Mouse (Mus musculus) small intestine, adult 2 months (tissue): Measurements from ENCODE around the gene Git2. TPM values are rescaled to one million over a fixed set of nuclear protein-coding genes. Genes with fewer than 3 reads are reported as not detected.

Experiments used
- H3K27ac ChIP-seq: fragments of 200-500 bp; 2 replicates; pipeline ENCODE4 v1.5.1; 2012; ENCODE audit warnings: low read depth, low read length, control low read depth, inconsistent platforms; ENCODE audit not compliant: insufficient read depth
- H3K27me3 ChIP-seq: fragments of 200-500 bp; 2 replicates; pipeline ENCODE4 v1.6.1; 2012; ENCODE audit warnings: mild to moderate bottlenecking, moderate library complexity, low read length, inconsistent platforms; ENCODE audit not compliant: control insufficient read depth, insufficient read depth
- H3K36me3 ChIP-seq: fragments of 200-500 bp; 2 replicates; pipeline ENCODE4 v1.6.1; 2012; ENCODE audit warnings: mild to moderate bottlenecking, low read length, control low read depth, inconsistent platforms; ENCODE audit not compliant: control insufficient read depth, insufficient read depth
- H3K4me1 ChIP-seq: fragments of 200-500 bp; 2 replicates; pipeline ENCODE4 v1.6.1; 2012; ENCODE audit warnings: low read length, inconsistent platforms, mixed read lengths; ENCODE audit not compliant: control insufficient read depth, insufficient read depth, insufficient read length
- H3K4me3 ChIP-seq: fragments of 200-500 bp; 2 replicates; pipeline ENCODE4 v1.5.1; 2012; ENCODE audit warnings: low read depth, mild to moderate bottlenecking, control low read depth, inconsistent platforms, low read length, moderate library complexity
- CTCF ChIP-seq: fragments of 200-500 bp; IDR thresholded peaks from 2 replicates; pipeline ENCODE4 v1.5.1; 2012; ENCODE audit warnings: low read depth, mild to moderate bottlenecking, control low read depth, inconsistent platforms, low read length, moderate library complexity, mixed read lengths; ENCODE audit not compliant: insufficient replicate concordance, insufficient read length; ENCODE audit errors: extremely low read depth
- POLR2A ChIP-seq: fragments of 200-500 bp; IDR thresholded peaks from 2 replicates; pipeline ENCODE4 v1.6.1; 2012; ENCODE audit warnings: low read depth, mild to moderate bottlenecking, control low read depth, inconsistent platforms, low read length, moderate library complexity
- WGBS: fragments of 180-500 bp; shearing (Covaris S2); methylation state at CpG from one replicate; pipeline ENCODE4 v1.1.7; 2018; 5-methylcytosine and 5-hydroxymethylcytosine counted together
- polyA plus RNA-seq: library from polyadenylated mRNA; depleted of rRNA; stranded (reverse); fragments of >200 nt; gene quantifications from 2 replicates; pipeline ENCODE4 v1.2.3, GENCODE M21; 2012

Gene Git2
- polyA plus RNA-seq, 1 experiment, result 25.1 TPM

GRCm38 (mm10) chr5:114696939-114697338, 78.4 kb downstream of the Git2 start:
- H3K36me3 ChIP-seq, result no peaks in the 10 kb centered on the region
- H3K4me3 ChIP-seq, result no peak overlapping the region
- no peaks in the 10 kb centered on the region for H3K27me3 ChIP-seq
- TF ChIP-seq CTCF, result no peak
- no peak for TF ChIP-seq POLR2A
- no peaks in the 10 kb centered on the region for H3K4me1 ChIP-seq
- no peak overlapping the region for H3K27ac ChIP-seq
- 75% methylated on average over 17 of the region's 17 CpGs for WGBS

DNA sequence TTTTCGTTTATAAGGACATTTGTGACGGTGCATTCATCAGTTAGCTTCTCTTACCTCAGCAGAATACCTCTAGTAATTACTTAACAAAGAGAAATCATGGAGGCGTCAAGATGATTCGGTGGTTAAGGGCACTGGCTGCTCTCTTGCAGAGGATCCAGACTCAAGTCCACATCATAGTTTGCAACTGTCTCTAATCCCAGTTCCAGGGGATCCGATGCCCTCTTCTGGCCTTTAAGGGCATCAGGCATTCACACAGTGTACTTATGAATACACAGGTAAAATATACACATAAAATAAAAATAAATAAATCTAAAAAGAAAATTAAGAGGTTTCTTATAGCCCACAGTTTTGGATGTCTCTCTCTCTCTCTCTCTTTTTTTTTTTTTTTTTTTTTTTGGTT, 79.5 kb downstream of the Git2 start:
- WGBS, result 60% methylated on average over 5 of the region's 5 CpGs

GRCm38 (mm10) chr5:114690633-114691567, 84.4 kb downstream of the Git2 start, which contains the start of gene Gltp:
Gltp (minus strand) TSS chr5:114690984.
- peak within 1 kb of the TSS; percentile 75 for H3K27ac ChIP-seq
- WGBS, result 6% methylated on average over 62 of the region's 75 CpGs
- H3K27me3 ChIP-seq, result no peaks in the 10 kb centered on the region
- peaks cover 27% of the 10 kb centered on the region for H3K4me1 ChIP-seq
- H3K4me3 ChIP-seq, result peak within 1 kb of the TSS; percentile 91
- no peak for TF ChIP-seq CTCF
- TF ChIP-seq POLR2A, result peak; percentile 55; the same call in 1 of the 2 replicates
- H3K36me3 ChIP-seq, result no peaks in the 10 kb centered on the region

More for the DNA sequence above, 79.5 kb downstream of the Git2 start:
- Histone ChIP-seq H3K4me1 (peaks cover 2% of the 10 kb centered on the region), H3K4me3 (no peak overlapping the region), H3K27me3 (no peaks in the 10 kb centered on the region), H3K36me3 (no peaks in the 10 kb centered on the region), H3K27ac (no peak overlapping the region)
- TF ChIP-seq POLR2A (no peak), CTCF (no peak)

GRCm38 (mm10) chr5:114689700-114690366, 85.5 kb downstream of the Git2 start:
- H3K4me3 ChIP-seq, result peak overlapping the region; percentile 91
- peak; percentile 19 for TF ChIP-seq POLR2A
- no peak for TF ChIP-seq CTCF
- no peaks in the 10 kb centered on the region for H3K27me3 ChIP-seq
- WGBS, result 11% methylated on average over 16 of the region's 16 CpGs
- H3K27ac ChIP-seq, result peak overlapping the region; percentile 75
- peaks cover 27% of the 10 kb centered on the region for H3K4me1 ChIP-seq
- H3K36me3 ChIP-seq, result no peaks in the 10 kb centered on the region

DNA sequence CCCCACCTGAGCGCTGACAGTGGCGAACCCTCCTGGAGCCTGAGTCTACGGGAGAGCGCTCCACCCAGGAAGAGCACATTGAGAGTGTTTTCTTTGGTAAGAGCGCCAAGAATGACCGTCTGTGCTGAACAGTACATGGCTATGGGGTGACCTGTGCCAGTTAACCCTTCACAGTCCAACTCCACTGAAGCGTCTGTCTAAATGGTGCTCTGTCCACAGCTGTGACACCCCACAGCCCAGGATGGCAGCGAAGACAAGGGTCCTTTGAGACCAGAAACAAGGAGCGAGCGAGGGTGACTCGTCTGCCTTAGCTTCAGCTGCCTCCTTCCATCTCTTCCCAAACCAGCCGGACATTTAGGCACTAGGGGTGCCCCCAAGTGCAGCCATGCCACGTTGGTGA, 86.6 kb downstream of the Git2 start:
- H3K27ac ChIP-seq, result no peak overlapping the region

DNA sequence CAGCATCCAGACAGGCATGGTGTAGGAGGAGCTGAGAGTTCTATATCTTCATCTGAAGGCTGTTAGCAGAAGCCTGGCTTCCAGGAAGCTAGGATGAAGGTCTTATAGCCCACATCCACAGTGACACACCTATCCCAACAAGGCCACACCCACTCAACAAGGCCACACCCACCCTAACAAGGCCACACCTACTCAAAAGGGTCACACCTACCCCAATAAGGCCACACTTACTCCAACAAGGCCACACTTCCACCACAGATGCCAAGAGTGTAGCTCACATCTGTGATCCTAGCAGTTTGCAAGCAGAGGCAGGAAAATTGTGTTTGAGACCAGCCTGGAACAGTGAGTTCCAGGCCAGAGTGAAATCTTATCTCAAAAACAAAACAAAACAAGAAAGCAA, 87.4 kb downstream of the Git2 start:
- Histone ChIP-seq H3K4me1 (peaks cover 27% of the 10 kb centered on the region), H3K27ac (no peak overlapping the region), H3K27me3 (no peaks in the 10 kb centered on the region), H3K4me3 (no peak overlapping the region), H3K36me3 (no peaks in the 10 kb centered on the region)
- TF ChIP-seq POLR2A, result no peak
- no peak for TF ChIP-seq CTCF

More for the DNA sequence above, 86.6 kb downstream of the Git2 start:
- no peak overlapping the region for H3K4me3 ChIP-seq
- TF ChIP-seq POLR2A (no peak), CTCF (no peak)
- H3K4me1 ChIP-seq, result peaks cover 27% of the 10 kb centered on the region
- WGBS, result 93% methylated on average over 13 of the region's 13 CpGs
- no peaks in the 10 kb centered on the region for H3K36me3 ChIP-seq
- no peaks in the 10 kb centered on the region for H3K27me3 ChIP-seq

DNA sequence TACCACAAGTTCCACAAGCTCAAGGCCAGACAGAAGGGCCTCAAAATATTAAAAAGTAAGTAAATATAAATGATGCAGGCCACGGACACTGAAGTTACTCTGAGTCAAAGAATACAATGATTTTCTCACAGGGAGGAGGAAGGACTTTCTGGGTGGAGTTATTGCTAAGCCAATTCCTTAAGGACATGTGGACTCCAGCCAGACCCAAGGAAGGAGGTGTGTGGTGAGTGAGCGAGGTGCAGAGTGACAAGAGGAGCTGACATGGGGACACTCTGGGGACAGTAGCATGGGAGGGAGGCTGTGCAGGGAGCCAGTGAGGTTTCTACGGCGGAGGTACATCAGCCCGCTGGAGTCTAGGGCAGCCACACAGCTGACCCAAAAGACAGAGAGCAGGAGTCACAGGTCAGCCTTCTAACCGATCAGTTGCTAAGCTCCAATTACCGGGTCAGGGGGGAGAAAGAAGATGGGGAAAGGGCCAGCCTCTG, 88.5 kb downstream of the Git2 start:
- 71% methylated on average over 7 of the region's 7 CpGs for WGBS
- TF ChIP-seq POLR2A, result no peak
- TF ChIP-seq CTCF, result no peak
- no peak overlapping the region for H3K27ac ChIP-seq

More for the DNA sequence above, 88.5 kb downstream of the Git2 start:
- no peaks in the 10 kb centered on the region for H3K27me3 ChIP-seq
- peaks cover 27% of the 10 kb centered on the region for H3K4me1 ChIP-seq
- no peaks in the 10 kb centered on the region for H3K36me3 ChIP-seq
- H3K4me3 ChIP-seq, result no peak overlapping the region
